Mouse (Mus musculus): ENCODE measurements around the gene Msmb. TPM values are rescaled to one million over a fixed set of nuclear protein-coding genes. Genes with fewer than 3 reads are reported as not detected.

The Msmb gene
- 0.22 and 0.44 TPM in 2 replicates for polyA plus RNA-seq (2015; fragmentation: Nextera tagmentation; extraction: Ambion mirVana)

GRCm38 (mm10) chr14:32141723-32142122 lies at the start of gene Msmb:
TSS of gene Msmb (plus strand) at chr14:32142023.
- no peak for TF ChIP-seq CTCF (IDR thresholded peaks at IDR 0.05; ENCODE audit: low read depth)
- no peak for TF ChIP-seq EP300 (IDR thresholded peaks at IDR 0.05; ENCODE audit: low read depth)
- ATAC-seq (no peak), DNase-seq (no peak)
- no peak within 1 kb of the TSS for H3K4me2 ChIP-seq (ENCODE audit: low read depth, low read length)
- H3K4me3 ChIP-seq (ENCODE audit: low read depth, low read length) = no peak within 1 kb of the TSS
- no peaks in the 10 kb centered on the region for H3K36me3 ChIP-seq (replicated peaks; ENCODE audit: insufficient read depth, low read length)
- no peak within 1 kb of the TSS for H3K9ac ChIP-seq (replicated peaks)
- H3K27ac ChIP-seq (ENCODE audit: low read depth) = no peak within 1 kb of the TSS
- H3K27me3 ChIP-seq (ENCODE audit: insufficient read depth, low read length) = no peaks in the 10 kb centered on the region
- no peaks in the 10 kb centered on the region; the same call in 1 of the 2 replicates for H3K4me1 ChIP-seq (ENCODE audit: insufficient read depth)
- WGBS (ENCODE audit: insufficient replicate concordance) = 85% methylated on average over 5 of the region's 5 CpGs
- H3K9me3 ChIP-seq (ENCODE audit: low read length) = no peaks in the 10 kb centered on the region

- WGBS (ENCODE audit: insufficient replicate concordance) = 36% methylated on average over 1 of the region's 1 CpGs
- ATAC-seq (peak; percentile 93), DNase-seq (no peak)
- peaks cover 24% of the 10 kb centered on the region for H3K36me3 ChIP-seq (replicated peaks; ENCODE audit: insufficient read depth, low read length)
- no peaks in the 10 kb centered on the region for H3K9me3 ChIP-seq (ENCODE audit: low read length)
- no peak overlapping the region for H3K9ac ChIP-seq (replicated peaks)
- H3K27ac ChIP-seq (ENCODE audit: low read depth) = peak overlapping the region; percentile 81
- no peak overlapping the region for H3K4me2 ChIP-seq (ENCODE audit: low read depth, low read length)
- peaks cover 13% of the 10 kb centered on the region for H3K4me1 ChIP-seq (ENCODE audit: insufficient read depth)
- H3K27me3 ChIP-seq (ENCODE audit: insufficient read depth, low read length) = no peaks in the 10 kb centered on the region
- no peak overlapping the region for H3K4me3 ChIP-seq (ENCODE audit: low read depth, low read length)
- TF ChIP-seq EP300 (IDR thresholded peaks at IDR 0.05; ENCODE audit: low read depth) (peak; percentile 54; the same call in 1 of the 2 replicates), CTCF (IDR thresholded peaks at IDR 0.05; ENCODE audit: low read depth) (no peak)
Observed at GRCm38 (mm10) chr14:32093018-32093417, 48.8 kb upstream of the Msmb start.

- Histone ChIP-seq H3K4me3 (ENCODE audit: low read depth, low read length) (no peak overlapping the region), H3K27me3 (ENCODE audit: insufficient read depth, low read length) (no peaks in the 10 kb centered on the region), H3K9me3 (ENCODE audit: low read length) (no peaks in the 10 kb centered on the region), H3K9ac (replicated peaks) (peak overlapping the region; percentile 41), H3K36me3 (replicated peaks; ENCODE audit: insufficient read depth, low read length) (peaks cover 28% of the 10 kb centered on the region), H3K4me1 (ENCODE audit: insufficient read depth) (peaks cover 13% of the 10 kb centered on the region), H3K4me2 (ENCODE audit: low read depth, low read length) (peak overlapping the region; percentile 40), H3K27ac (ENCODE audit: low read depth) (peak overlapping the region; percentile 81)
- 43% methylated on average over 11 of the region's 11 CpGs for WGBS (ENCODE audit: insufficient replicate concordance)
- ATAC-seq (peak; percentile 76), DNase-seq (no peak)
- no peak for TF ChIP-seq EP300 (IDR thresholded peaks at IDR 0.05; ENCODE audit: low read depth)
- no peak for TF ChIP-seq CTCF (IDR thresholded peaks at IDR 0.05; ENCODE audit: low read depth)
Observed at GRCm38 (mm10) chr14:32093500-32094117, 48.2 kb upstream of the Msmb start.

- peaks cover 13% of the 10 kb centered on the region for H3K4me1 ChIP-seq (ENCODE audit: insufficient read depth)
- H3K4me3 ChIP-seq (ENCODE audit: low read depth, low read length) = no peak overlapping the region
- no peaks in the 10 kb centered on the region for H3K9me3 ChIP-seq (ENCODE audit: low read length)
- H3K27ac ChIP-seq (ENCODE audit: low read depth) = no peak overlapping the region
- peaks cover 49% of the 10 kb centered on the region for H3K36me3 ChIP-seq (replicated peaks; ENCODE audit: insufficient read depth, low read length)
- 77% methylated on average over 5 of the region's 5 CpGs for WGBS (ENCODE audit: insufficient replicate concordance)
- H3K27me3 ChIP-seq (ENCODE audit: insufficient read depth, low read length) = no peaks in the 10 kb centered on the region
- no peak overlapping the region for H3K4me2 ChIP-seq (ENCODE audit: low read depth, low read length)
- H3K9ac ChIP-seq (replicated peaks) = no peak overlapping the region
- DNase-seq (no peak), ATAC-seq (no peak)
- no peak for TF ChIP-seq CTCF (IDR thresholded peaks at IDR 0.05; ENCODE audit: low read depth)
- no peak for TF ChIP-seq EP300 (IDR thresholded peaks at IDR 0.05; ENCODE audit: low read depth)
Observed at GRCm38 (mm10) chr14:32095646-32096045, 46.2 kb upstream of the Msmb start.

- Histone ChIP-seq H3K4me3 (ENCODE audit: low read depth, low read length) (no peak overlapping the region), H3K27me3 (ENCODE audit: insufficient read depth, low read length) (no peaks in the 10 kb centered on the region), H3K9ac (replicated peaks) (no peak overlapping the region), H3K36me3 (replicated peaks; ENCODE audit: insufficient read depth, low read length) (peaks cover 46% of the 10 kb centered on the region), H3K9me3 (ENCODE audit: low read length) (no peaks in the 10 kb centered on the region), H3K4me2 (ENCODE audit: low read depth, low read length) (no peak overlapping the region), H3K27ac (ENCODE audit: low read depth) (no peak overlapping the region), H3K4me1 (ENCODE audit: insufficient read depth) (peaks cover 13% of the 10 kb centered on the region)
- TF ChIP-seq CTCF (IDR thresholded peaks at IDR 0.05; ENCODE audit: low read depth) (no peak), EP300 (IDR thresholded peaks at IDR 0.05; ENCODE audit: low read depth) (no peak)
- DNase-seq (no peak), ATAC-seq (no peak)
- 76% methylated on average over 5 of the region's 5 CpGs for WGBS (ENCODE audit: insufficient replicate concordance)
Observed at GRCm38 (mm10) chr14:32096740-32097139, 45.1 kb upstream of the Msmb start.

- ATAC-seq = no peak
- DNase-seq = no peak
Observed at GRCm38 (mm10) chr14:32097691-32098090, 44.1 kb upstream of the Msmb start.

More at GRCm38 (mm10) chr14:32097691-32098090, 44.1 kb upstream of the Msmb start:
- Histone ChIP-seq H3K36me3 (replicated peaks; ENCODE audit: insufficient read depth, low read length) (peaks cover 52% of the 10 kb centered on the region), H3K4me1 (ENCODE audit: insufficient read depth) (peaks cover 9% of the 10 kb centered on the region), H3K4me2 (ENCODE audit: low read depth, low read length) (no peak overlapping the region), H3K4me3 (ENCODE audit: low read depth, low read length) (no peak overlapping the region), H3K9ac (replicated peaks) (no peak overlapping the region), H3K27ac (ENCODE audit: low read depth) (no peak overlapping the region), H3K27me3 (ENCODE audit: insufficient read depth, low read length) (no peaks in the 10 kb centered on the region), H3K9me3 (ENCODE audit: low read length) (no peaks in the 10 kb centered on the region)
- TF ChIP-seq EP300 (IDR thresholded peaks at IDR 0.05; ENCODE audit: low read depth) = no peak
- TF ChIP-seq CTCF (IDR thresholded peaks at IDR 0.05; ENCODE audit: low read depth) = no peak
- 93% methylated on average over 7 of the region's 7 CpGs for WGBS (ENCODE audit: insufficient replicate concordance)

Measured in liver, postnatal 0 days (tissue).